Mouse (Mus musculus): Measurements from ENCODE around the gene Olfr532. TPM values are rescaled to one million over a fixed set of nuclear protein-coding genes. Genes with fewer than 3 reads are reported as not detected.
"Not testable (repeated sequence)": the region's sequence is repeated elsewhere in the genome, so short reads cannot be mapped to it uniquely, and the experiment has no call there.

Olfr532 gene
- polyA plus RNA-seq (2011; ENCODE audit: insufficient read length, low read depth, missing spikeins), result not detected in 2 replicates

DNA sequence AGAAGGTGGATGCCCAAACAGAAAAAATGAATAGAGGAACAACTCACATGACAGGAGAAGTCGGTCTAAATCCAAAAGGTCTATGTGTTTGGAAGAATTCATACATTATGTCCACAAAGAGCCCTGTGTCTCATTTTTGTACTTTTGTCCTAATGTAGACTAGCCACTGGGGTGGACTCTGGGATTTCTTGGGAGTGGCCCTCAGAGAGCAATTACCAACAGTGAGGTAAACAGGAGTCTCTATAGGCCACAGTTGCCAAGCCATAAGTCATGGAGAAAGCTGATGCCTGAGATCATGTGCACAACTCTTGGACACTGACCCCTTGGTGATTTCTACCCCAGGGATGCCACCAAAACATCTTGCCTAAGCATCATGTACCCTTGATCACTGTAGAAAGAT lies at the start of gene Olfr532:
TSS of gene Olfr532 (minus strand) at position 101 of the 400 bp plus-strand sequence.
- Histone ChIP-seq H3K4me3 (ENCODE audit: insufficient read depth, low read length) (no peak within 1 kb of the TSS), H3K27ac (ENCODE audit: insufficient read depth, low read length) (no peak within 1 kb of the TSS), H3K4me1 (ENCODE audit: control insufficient read depth, insufficient read depth, low read length) (no peaks in the 10 kb centered on the region)
- TF ChIP-seq CTCF (IDR thresholded peaks at IDR 0.05; ENCODE audit: borderline replicate concordance, insufficient read depth, low read length) (no peak), POLR2A (IDR thresholded peaks at IDR 0.05; ENCODE audit: low read depth, low read length) (no peak)

DNA sequence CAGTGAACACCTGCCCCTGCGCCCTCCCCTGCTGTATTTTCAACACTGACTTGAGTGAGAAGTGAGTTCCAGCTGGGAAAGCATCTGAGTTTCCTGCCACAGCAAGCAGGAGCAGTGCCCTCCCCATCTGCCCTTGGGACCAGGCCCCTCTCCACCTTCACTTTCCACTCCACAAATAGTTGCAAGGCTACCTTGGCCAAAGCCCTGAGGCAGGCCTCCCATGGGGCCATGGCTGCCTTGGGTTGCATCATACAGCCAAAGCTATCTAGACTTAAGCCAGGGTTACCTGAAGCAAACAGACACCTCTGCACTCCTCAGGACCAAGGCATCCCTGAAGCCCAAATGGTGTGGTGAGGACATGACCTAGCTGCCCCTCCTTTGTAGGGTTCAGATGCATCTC lies 41.6 kb upstream of the Olfr532 start, which contains the start of gene Olfr533:
TSS of gene Olfr533 (plus strand) at position 301 of the 400 bp plus-strand sequence.
- not testable (repeated sequence) for H3K4me3 ChIP-seq (ENCODE audit: insufficient read depth, low read length); H3K27ac ChIP-seq (ENCODE audit: insufficient read depth, low read length)

DNA sequence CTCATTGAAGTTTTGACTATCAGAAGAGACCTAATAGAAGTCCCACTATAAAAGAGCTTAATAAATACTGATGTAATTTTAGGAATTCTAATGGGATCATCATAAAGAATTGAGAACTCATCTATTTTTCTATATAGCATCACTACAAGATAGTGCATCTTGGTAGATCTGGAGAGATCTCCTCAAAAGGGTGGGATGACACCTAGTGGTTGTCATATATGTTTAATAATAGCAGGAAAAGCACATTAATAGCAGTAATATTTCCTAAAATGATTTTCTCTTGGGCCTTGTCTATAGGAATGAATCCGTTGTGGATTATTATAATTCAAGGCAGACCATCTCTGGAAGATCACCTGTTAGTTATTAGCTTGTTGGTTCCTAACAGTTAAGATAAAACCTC lies 21.7 kb upstream of the Olfr532 start:
- no peak overlapping the region for H3K4me3 ChIP-seq (ENCODE audit: insufficient read depth, low read length)
- no peak overlapping the region for H3K27ac ChIP-seq (ENCODE audit: insufficient read depth, low read length)
- H3K4me1 ChIP-seq (ENCODE audit: control insufficient read depth, insufficient read depth, low read length), result no peaks in the 10 kb centered on the region
- TF ChIP-seq CTCF (IDR thresholded peaks at IDR 0.05; ENCODE audit: borderline replicate concordance, insufficient read depth, low read length) (no peak), POLR2A (IDR thresholded peaks at IDR 0.05; ENCODE audit: low read depth, low read length) (no peak)

More for the DNA sequence above, 41.6 kb upstream of the Olfr532 start, which contains the start of gene Olfr533:
- H3K4me1 ChIP-seq (ENCODE audit: control insufficient read depth, insufficient read depth, low read length), result not testable (repeated sequence)

DNA sequence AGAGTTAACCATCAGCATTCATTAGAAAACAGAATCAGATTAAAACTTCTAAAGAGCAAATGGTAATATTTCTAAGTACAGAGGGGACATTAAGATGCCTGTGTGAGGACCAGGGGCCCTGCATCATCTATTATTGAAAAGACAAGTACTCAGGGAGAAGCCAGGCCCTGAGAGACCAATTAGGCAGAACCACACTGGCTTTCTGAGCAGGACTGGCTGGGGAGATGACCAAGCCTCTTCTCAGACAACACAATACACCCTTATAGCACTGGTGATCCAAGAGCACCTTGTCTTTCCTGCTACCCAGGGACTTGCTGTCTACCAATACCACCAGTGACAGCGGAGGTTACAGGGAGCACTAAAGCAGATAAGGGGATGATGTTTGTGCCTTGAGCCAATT lies 18.6 kb downstream of the Olfr532 start, which contains the start of gene Olfr531:
TSS of gene Olfr531 (minus strand) at position 101 of the 400 bp plus-strand sequence.
- no peak within 1 kb of the TSS for H3K4me3 ChIP-seq (ENCODE audit: insufficient read depth, low read length)
- H3K27ac ChIP-seq (ENCODE audit: insufficient read depth, low read length), result no peak within 1 kb of the TSS
- no peaks in the 10 kb centered on the region for H3K4me1 ChIP-seq (ENCODE audit: control insufficient read depth, insufficient read depth, low read length)
- TF ChIP-seq POLR2A (IDR thresholded peaks at IDR 0.05; ENCODE audit: low read depth, low read length) (no peak), CTCF (IDR thresholded peaks at IDR 0.05; ENCODE audit: borderline replicate concordance, insufficient read depth, low read length) (no peak)

DNA sequence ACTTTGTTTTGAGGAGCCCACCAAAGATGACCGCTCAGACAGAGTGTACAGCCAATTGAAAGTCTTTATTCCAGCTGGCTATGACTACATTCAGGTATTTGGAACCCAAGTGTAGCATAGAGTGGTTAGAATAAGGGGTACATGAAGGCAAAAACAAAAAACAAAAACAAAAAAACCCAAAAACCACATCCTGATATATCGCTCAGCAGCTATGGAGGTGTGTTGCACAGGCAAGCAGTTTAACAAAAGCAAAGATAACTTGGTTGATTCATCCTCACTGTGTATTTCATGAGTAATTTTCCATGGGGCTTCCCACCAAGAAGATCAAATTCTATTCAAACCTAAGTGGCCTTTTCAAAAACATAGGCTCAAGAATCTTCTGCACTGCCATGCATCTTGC lies 44.5 kb downstream of the Olfr532 start:
- no peak for TF ChIP-seq CTCF (IDR thresholded peaks at IDR 0.05; ENCODE audit: borderline replicate concordance, insufficient read depth, low read length)
- no peak for TF ChIP-seq POLR2A (IDR thresholded peaks at IDR 0.05; ENCODE audit: low read depth, low read length)
- no peak overlapping the region for H3K27ac ChIP-seq (ENCODE audit: insufficient read depth, low read length)
- no peak overlapping the region for H3K4me3 ChIP-seq (ENCODE audit: insufficient read depth, low read length)
- no peaks in the 10 kb centered on the region for H3K4me1 ChIP-seq (ENCODE audit: control insufficient read depth, insufficient read depth, low read length)

DNA sequence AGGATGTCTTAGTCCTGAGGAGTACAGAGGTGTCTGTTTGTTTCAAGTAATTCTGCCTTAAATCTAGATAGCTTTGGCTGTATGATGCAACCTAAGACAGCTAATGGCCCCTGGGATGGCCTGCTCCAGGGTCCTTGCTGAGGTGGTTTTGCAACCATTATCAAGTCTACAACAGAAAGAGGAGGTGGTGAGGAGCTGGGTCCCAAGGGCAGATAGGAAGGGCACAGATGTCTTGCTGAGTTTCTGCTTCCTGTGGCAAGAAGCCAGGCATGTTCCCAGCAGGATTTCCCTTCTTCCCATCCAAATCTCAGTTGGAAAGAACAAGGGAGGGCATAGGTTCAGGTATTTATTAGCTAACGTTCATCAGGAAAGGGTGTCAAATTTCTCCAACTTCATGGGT lies 45.2 kb downstream of the Olfr532 start, which contains the start of gene Olfr530:
TSS of gene Olfr530 (minus strand) at position 101 of the 400 bp plus-strand sequence.
- no peak for TF ChIP-seq POLR2A (IDR thresholded peaks at IDR 0.05; ENCODE audit: low read depth, low read length)
- no peak for TF ChIP-seq CTCF (IDR thresholded peaks at IDR 0.05; ENCODE audit: borderline replicate concordance, insufficient read depth, low read length)

DNA sequence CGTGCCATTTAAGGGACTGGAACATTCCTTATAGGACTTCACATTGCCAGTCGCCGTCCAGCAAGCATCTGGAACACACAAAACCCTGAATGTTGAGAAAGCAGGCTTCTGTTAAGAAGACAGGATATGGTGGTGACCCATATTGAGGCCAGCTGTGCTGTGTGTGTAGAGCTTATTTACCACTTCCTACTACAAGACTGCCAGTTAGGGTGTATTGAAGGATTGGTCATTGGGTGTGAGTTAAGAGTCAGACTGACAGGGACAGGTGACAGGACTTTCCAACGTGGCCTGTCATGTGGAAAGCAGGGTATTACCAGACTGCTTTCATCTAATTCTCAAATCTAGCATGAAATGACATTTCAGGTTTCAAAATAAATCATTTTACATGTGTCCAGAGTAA lies 47.1 kb downstream of the Olfr532 start:
- H3K4me3 ChIP-seq (ENCODE audit: insufficient read depth, low read length), result no peak overlapping the region
- TF ChIP-seq CTCF (IDR thresholded peaks at IDR 0.05; ENCODE audit: borderline replicate concordance, insufficient read depth, low read length) (no peak), POLR2A (IDR thresholded peaks at IDR 0.05; ENCODE audit: low read depth, low read length) (no peak)

More for the DNA sequence above, 45.2 kb downstream of the Olfr532 start, which contains the start of gene Olfr530:
- H3K27ac ChIP-seq (ENCODE audit: insufficient read depth, low read length), result no peak within 1 kb of the TSS
- H3K4me3 ChIP-seq (ENCODE audit: insufficient read depth, low read length), result no peak within 1 kb of the TSS
- no peaks in the 10 kb centered on the region for H3K4me1 ChIP-seq (ENCODE audit: control insufficient read depth, insufficient read depth, low read length)

More for the DNA sequence above, 47.1 kb downstream of the Olfr532 start:
- Histone ChIP-seq H3K4me1 (ENCODE audit: control insufficient read depth, insufficient read depth, low read length) (no peaks in the 10 kb centered on the region), H3K27ac (ENCODE audit: insufficient read depth, low read length) (no peak overlapping the region)

Other genes with a start within 250 kb of the Olfr532 start
- not detected in 2 replicates for gene Olfr523, start 248.4 kb downstream of the Olfr532 start, polyA plus RNA-seq (2011; ENCODE audit: insufficient read length, low read depth, missing spikeins)
- gene Olfr524, start 215.7 kb downstream of the Olfr532 start, polyA plus RNA-seq (2011; ENCODE audit: insufficient read length, low read depth, missing spikeins), result not detected in 2 replicates
- not detected in 2 replicates for gene Cd163l1, start 203.4 kb downstream of the Olfr532 start, polyA plus RNA-seq (2011; ENCODE audit: insufficient read length, low read depth, missing spikeins)
- not detected in 2 replicates for gene 5830411N06Rik, start 174.4 kb downstream of the Olfr532 start, polyA plus RNA-seq (2011; ENCODE audit: insufficient read length, low read depth, missing spikeins)
- gene Olfr525, start 100.8 kb downstream of the Olfr532 start, polyA plus RNA-seq (2011; ENCODE audit: insufficient read length, low read depth, missing spikeins), result not detected in 2 replicates
- not detected in 2 replicates for gene Olfr527, start 87.6 kb downstream of the Olfr532 start, polyA plus RNA-seq (2011; ENCODE audit: insufficient read length, low read depth, missing spikeins)
- not detected in 2 replicates for gene Olfr60, start 60.0 kb downstream of the Olfr532 start, polyA plus RNA-seq (2011; ENCODE audit: insufficient read length, low read depth, missing spikeins)
- not detected in 2 replicates for gene Olfr530, start 45.3 kb downstream of the Olfr532 start, polyA plus RNA-seq (2011; ENCODE audit: insufficient read length, low read depth, missing spikeins)
- not detected in 2 replicates for gene Olfr531, start 18.7 kb downstream of the Olfr532 start, polyA plus RNA-seq (2011; ENCODE audit: insufficient read length, low read depth, missing spikeins)
- gene Olfr533, start 41.7 kb upstream of the Olfr532 start, polyA plus RNA-seq (2011; ENCODE audit: insufficient read length, low read depth, missing spikeins), result not detected in 2 replicates
- gene Olfr535, start 62.6 kb upstream of the Olfr532 start, polyA plus RNA-seq (2011; ENCODE audit: insufficient read length, low read depth, missing spikeins), result not detected in 2 replicates
- not detected in 2 replicates for gene Olfr536, start 85.8 kb upstream of the Olfr532 start, polyA plus RNA-seq (2011; ENCODE audit: insufficient read length, low read depth, missing spikeins)
- gene Olfr538, start 146.2 kb upstream of the Olfr532 start, polyA plus RNA-seq (2011; ENCODE audit: insufficient read length, low read depth, missing spikeins), result not detected in 2 replicates
- not detected in 2 replicates for gene Olfr46, start 179.6 kb upstream of the Olfr532 start, polyA plus RNA-seq (2011; ENCODE audit: insufficient read length, low read depth, missing spikeins)
- not detected in 2 replicates for gene Olfr61, start 207.3 kb upstream of the Olfr532 start, polyA plus RNA-seq (2011; ENCODE audit: insufficient read length, low read depth, missing spikeins)
- gene Olfr53, start 224.8 kb upstream of the Olfr532 start, polyA plus RNA-seq (2011; ENCODE audit: insufficient read length, low read depth, missing spikeins), result not detected in 2 replicates
- not detected in 2 replicates for gene Olfr539, start 238.3 kb upstream of the Olfr532 start, polyA plus RNA-seq (2011; ENCODE audit: insufficient read length, low read depth, missing spikeins)

Measured in embryonic fibroblast, embryonic 13.5 days (primary cell).